Mouse (Mus musculus) limb, embryonic 15.5 days (tissue): ENCODE data around the gene Insyn1. TPM values are rescaled to one million over a fixed set of nuclear protein-coding genes. Genes with fewer than 3 reads are reported as not detected.

ENCODE experiments used
- ATAC-seq: fragments of 200-750 bp; cut with Nextera tagmentation; 2 replicates; pipeline ENCODE4 v1.8.0; 2017; ENCODE audit warnings: low read depth, moderate TSS enrichment; ENCODE audit not compliant: insufficient number of reproducible peaks, low FRiP score, low TSS enrichment
- H3K27ac ChIP-seq: fragments of 300-500 bp; sonication (generic); 2 replicates; pipeline ENCODE4 v1.5.1; 2015; ENCODE audit warnings: moderate library complexity, mild to moderate bottlenecking, inconsistent platforms
- H3K27me3 ChIP-seq: fragments of 300-500 bp; sonication (generic); 2 replicates; pipeline ENCODE4 v1.6.1; 2015; ENCODE audit warnings: inconsistent platforms
- H3K36me3 ChIP-seq: fragments of 300-500 bp; sonication (generic); 2 replicates; pipeline ENCODE4 v1.6.1; 2015; ENCODE audit warnings: inconsistent platforms
- H3K4me1 ChIP-seq: fragments of 300-500 bp; sonication (generic); 2 replicates; pipeline ENCODE4 v1.6.1; 2015; ENCODE audit warnings: inconsistent platforms
- H3K4me2 ChIP-seq: fragments of 300-500 bp; sonication (generic); 2 replicates; pipeline ENCODE4 v1.6.1; 2015; ENCODE audit warnings: mild to moderate bottlenecking, inconsistent platforms
- H3K4me3 ChIP-seq: fragments of 300-500 bp; sonication (generic); 2 replicates; pipeline ENCODE4 v1.5.1; 2015; ENCODE audit warnings: mild to moderate bottlenecking, inconsistent platforms
- H3K9ac ChIP-seq: fragments of 300-500 bp; sonication (generic); 2 replicates; pipeline ENCODE4 v1.6.1; 2015; ENCODE audit warnings: inconsistent platforms
- H3K9me3 ChIP-seq: fragments of 300-500 bp; sonication (generic); 2 replicates; pipeline ENCODE4 v1.6.1; 2016; ENCODE audit warnings: inconsistent platforms
- WGBS: fragments of 180-500 bp; shearing (Covaris S2); methylation state at CpG from one replicate; pipeline ENCODE4 v1.1.7; 2015; 5-methylcytosine and 5-hydroxymethylcytosine counted together
- polyA plus RNA-seq: library from polyadenylated mRNA; unstranded; fragments of >200 nt; fragmentation: Nextera tagmentation; extraction: Ambion mirVana; gene quantifications from 2 replicates; pipeline ENCODE4 v1.2.1, GENCODE M21; 2015

The Insyn1 gene
- polyA plus RNA-seq, 1 experiment from 2014 or later: 3.2 TPM

GRCm38 (mm10) chr9:58453791-58454378, 34.5 kb upstream of the Insyn1 start:
- Histone ChIP-seq H3K9me3 (no peaks in the 10 kb centered on the region), H3K36me3 (no peaks in the 10 kb centered on the region), H3K4me2 (no peak overlapping the region), H3K4me1 (peaks cover 39% of the 10 kb centered on the region), H3K27me3 (no peaks in the 10 kb centered on the region), H3K9ac (no peak overlapping the region), H3K4me3 (no peak overlapping the region), H3K27ac (no peak overlapping the region)
- WGBS: 75% methylated on average over 5 of the region's 5 CpGs
- ATAC-seq: no peak

GRCm38 (mm10) chr9:58454886-58455285, 33.5 kb upstream of the Insyn1 start:
- H3K9me3 ChIP-seq: no peaks in the 10 kb centered on the region
- 34% methylated on average over 3 of the region's 3 CpGs for WGBS
- H3K4me3 ChIP-seq: no peak overlapping the region
- no peak overlapping the region for H3K9ac ChIP-seq
- peaks cover 42% of the 10 kb centered on the region for H3K4me1 ChIP-seq
- no peak overlapping the region for H3K4me2 ChIP-seq
- no peak overlapping the region for H3K27ac ChIP-seq
- H3K36me3 ChIP-seq: no peaks in the 10 kb centered on the region
- no peak for ATAC-seq
- no peaks in the 10 kb centered on the region for H3K27me3 ChIP-seq

GRCm38 (mm10) chr9:58455798-58456197, 32.6 kb upstream of the Insyn1 start:
- Histone ChIP-seq H3K9me3 (no peaks in the 10 kb centered on the region), H3K27me3 (no peaks in the 10 kb centered on the region), H3K27ac (peak overlapping the region; percentile 0; the same call in 1 of the 2 replicates), H3K36me3 (no peaks in the 10 kb centered on the region), H3K9ac (no peak overlapping the region), H3K4me1 (peaks cover 42% of the 10 kb centered on the region), H3K4me3 (no peak overlapping the region), H3K4me2 (no peak overlapping the region)
- WGBS: 12% methylated on average over 13 of the region's 13 CpGs
- no peak for ATAC-seq

GRCm38 (mm10) chr9:58457481-58457955, 30.9 kb upstream of the Insyn1 start:
- H3K27ac ChIP-seq: peak overlapping the region; percentile 64
- no peaks in the 10 kb centered on the region for H3K27me3 ChIP-seq
- WGBS: 55% methylated on average over 7 of the region's 7 CpGs
- no peaks in the 10 kb centered on the region for H3K9me3 ChIP-seq
- peaks cover 42% of the 10 kb centered on the region for H3K4me1 ChIP-seq
- ATAC-seq: peak; percentile 61
- no peak overlapping the region for H3K4me3 ChIP-seq
- H3K36me3 ChIP-seq: no peaks in the 10 kb centered on the region
- no peak overlapping the region for H3K4me2 ChIP-seq
- no peak overlapping the region for H3K9ac ChIP-seq

- Histone ChIP-seq H3K4me3 (no peak overlapping the region), H3K27ac (no peak overlapping the region), H3K36me3 (no peaks in the 10 kb centered on the region), H3K9me3 (no peaks in the 10 kb centered on the region), H3K4me2 (no peak overlapping the region), H3K4me1 (peaks cover 42% of the 10 kb centered on the region), H3K9ac (no peak overlapping the region), H3K27me3 (no peaks in the 10 kb centered on the region)
- 75% methylated on average over 3 of the region's 3 CpGs for WGBS
- no peak for ATAC-seq
These were observed 30.1 kb upstream of the Insyn1 start for GRCm38 (mm10) chr9:58458341-58458740.

- H3K9ac ChIP-seq: no peak overlapping the region
- WGBS: 71% methylated on average over 6 of the region's 6 CpGs
- ATAC-seq: no peak
- H3K4me3 ChIP-seq: no peak overlapping the region
- peaks cover 42% of the 10 kb centered on the region for H3K4me1 ChIP-seq
- no peaks in the 10 kb centered on the region for H3K27me3 ChIP-seq
- H3K27ac ChIP-seq: no peak overlapping the region
- H3K4me2 ChIP-seq: no peak overlapping the region
- no peaks in the 10 kb centered on the region for H3K36me3 ChIP-seq
- H3K9me3 ChIP-seq: no peaks in the 10 kb centered on the region
These were observed 29.4 kb upstream of the Insyn1 start for GRCm38 (mm10) chr9:58458856-58459553.

GRCm38 (mm10) chr9:58467345-58468025, 20.9 kb upstream of the Insyn1 start:
- Histone ChIP-seq H3K27ac (no peak overlapping the region), H3K36me3 (no peaks in the 10 kb centered on the region), H3K4me3 (no peak overlapping the region), H3K9me3 (no peaks in the 10 kb centered on the region), H3K4me1 (peaks cover 8% of the 10 kb centered on the region; the same call in 1 of the 2 replicates), H3K4me2 (no peak overlapping the region), H3K27me3 (no peaks in the 10 kb centered on the region), H3K9ac (no peak overlapping the region)
- WGBS: 52% methylated on average over 5 of the region's 5 CpGs
- ATAC-seq: no peak

GRCm38 (mm10) chr9:58470466-58470865, 17.9 kb upstream of the Insyn1 start:
- Histone ChIP-seq H3K27me3 (no peaks in the 10 kb centered on the region), H3K36me3 (no peaks in the 10 kb centered on the region), H3K27ac (no peak overlapping the region), H3K4me1 (peaks cover 22% of the 10 kb centered on the region), H3K9ac (no peak overlapping the region), H3K4me2 (no peak overlapping the region), H3K9me3 (no peaks in the 10 kb centered on the region), H3K4me3 (no peak overlapping the region)
- 24% methylated on average over 6 of the region's 6 CpGs for WGBS
- ATAC-seq: no peak

GRCm38 (mm10) chr9:58473211-58473815, 15.1 kb upstream of the Insyn1 start:
- 57% methylated on average over 8 of the region's 8 CpGs for WGBS
- Histone ChIP-seq H3K4me1 (peaks cover 22% of the 10 kb centered on the region), H3K36me3 (no peaks in the 10 kb centered on the region), H3K27ac (peak overlapping the region; percentile 43; the same call in 1 of the 2 replicates), H3K4me2 (no peak overlapping the region), H3K9ac (no peak overlapping the region), H3K27me3 (no peaks in the 10 kb centered on the region), H3K4me3 (no peak overlapping the region), H3K9me3 (no peaks in the 10 kb centered on the region)
- ATAC-seq: no peak

- H3K9ac ChIP-seq: no peak overlapping the region
- H3K4me2 ChIP-seq: no peak overlapping the region
- no peaks in the 10 kb centered on the region for H3K9me3 ChIP-seq
- no peaks in the 10 kb centered on the region for H3K36me3 ChIP-seq
- WGBS: 24% methylated on average over 3 of the region's 3 CpGs
- H3K27me3 ChIP-seq: peaks cover 11% of the 10 kb centered on the region
- no peak for ATAC-seq
- H3K4me3 ChIP-seq: no peak overlapping the region
- H3K27ac ChIP-seq: no peak overlapping the region
- H3K4me1 ChIP-seq: peaks cover 37% of the 10 kb centered on the region
These were observed 1.3 kb upstream of the Insyn1 start for GRCm38 (mm10) chr9:58487076-58487475.

- H3K4me1 ChIP-seq: peaks cover 37% of the 10 kb centered on the region
- no peaks in the 10 kb centered on the region for H3K9me3 ChIP-seq
- H3K4me3 ChIP-seq: peak overlapping the region; percentile 73
- H3K4me2 ChIP-seq: peak overlapping the region; percentile 93
- WGBS: 4% methylated on average over 13 of the region's 13 CpGs
- no peak; the same call in 1 of the 2 replicates for ATAC-seq
- H3K9ac ChIP-seq: peak overlapping the region; percentile 76
- H3K36me3 ChIP-seq: no peaks in the 10 kb centered on the region
- H3K27me3 ChIP-seq: peaks cover 11% of the 10 kb centered on the region
- H3K27ac ChIP-seq: peak overlapping the region; percentile 90
These were observed 896 bp downstream of the Insyn1 start for GRCm38 (mm10) chr9:58489133-58489864.
